Mouse (Mus musculus) spleen, adult 2 months (tissue): ENCODE results near the gene Scarf1. TPM values are rescaled to one million over a fixed set of nuclear protein-coding genes. Genes with fewer than 3 reads are reported as not detected.

Experiments
- DNase-seq, 2 experiments: peaks; one replicate each; pipeline versions ENCODE4 v3.0.0 to v3.0.0-alpha.2; 2012 to 2021; ENCODE audit warnings: low spot score in 2 of 2, low read depth in 1 of 2
- H3K27ac ChIP-seq: fragments of 200-500 bp; 2 replicates; pipeline ENCODE4 v1.5.1; 2012; ENCODE audit warnings: low read length, inconsistent platforms; ENCODE audit not compliant: insufficient read depth
- H3K27me3 ChIP-seq: fragments of 200-500 bp; 2 replicates; pipeline ENCODE4 v1.6.1; 2012; ENCODE audit warnings: mild to moderate bottlenecking, moderate library complexity, low read length, inconsistent platforms; ENCODE audit not compliant: control insufficient read depth, insufficient read depth
- H3K36me3 ChIP-seq: fragments of 200-500 bp; 2 replicates; pipeline ENCODE4 v1.6.1; 2012; ENCODE audit warnings: mild to moderate bottlenecking, low read length, inconsistent platforms; ENCODE audit not compliant: control insufficient read depth, insufficient read depth
- H3K4me1 ChIP-seq: fragments of 200-500 bp; 2 replicates; pipeline ENCODE4 v1.6.1; 2011; ENCODE audit warnings: inconsistent platforms; ENCODE audit not compliant: control insufficient read depth, insufficient read depth, insufficient read length
- H3K4me3 ChIP-seq: fragments of 200-500 bp; 2 replicates; pipeline ENCODE4 v1.5.1; 2011; ENCODE audit warnings: mild to moderate bottlenecking, inconsistent platforms; ENCODE audit not compliant: insufficient read depth, insufficient read length; ENCODE audit errors: extremely low read depth
- CTCF ChIP-seq: fragments of 200-500 bp; IDR thresholded peaks from 2 replicates; pipeline ENCODE4 v1.5.1; 2011; ENCODE audit warnings: mild to moderate bottlenecking, inconsistent platforms; ENCODE audit not compliant: insufficient read depth, insufficient read length, insufficient replicate concordance; ENCODE audit errors: extremely low read depth
- POLR2A ChIP-seq: fragments of 200-500 bp; IDR thresholded peaks from 2 replicates; pipeline ENCODE4 v1.6.1; 2011; ENCODE audit warnings: low read depth, low read length, inconsistent platforms
- WGBS: fragments of 180-500 bp; shearing (Covaris S2); methylation state at CpG from one replicate; pipeline ENCODE4 v1.1.7; 2018; 5-methylcytosine and 5-hydroxymethylcytosine counted together
- polyA plus RNA-seq: library from polyadenylated mRNA; depleted of rRNA; stranded (reverse); fragments of >200 nt; gene quantifications from 2 replicates; pipeline ENCODE4 v1.2.3, GENCODE M21; 2012

Gene Scarf1
- polyA plus RNA-seq, 1 experiment: 11.5 TPM

DNA sequence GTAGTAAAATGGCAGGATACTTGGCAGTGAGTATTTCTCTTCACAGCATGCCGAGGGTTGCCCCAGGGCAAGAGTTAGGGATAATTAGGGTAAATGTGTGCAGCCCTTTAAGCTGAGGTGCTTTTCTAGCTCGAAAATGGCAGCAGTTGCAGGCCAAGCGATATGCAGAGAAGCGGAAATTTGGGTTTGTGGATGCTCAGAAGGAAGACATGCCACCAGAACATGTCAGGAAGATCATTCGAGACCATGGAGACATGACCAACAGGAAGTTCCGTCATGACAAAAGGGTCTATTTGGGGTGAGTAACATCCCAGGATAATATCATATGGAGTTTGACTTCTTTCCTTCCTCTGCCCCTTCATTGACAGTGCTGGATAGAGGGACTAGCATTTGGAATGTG is 25.8 kb upstream of the Scarf1 start:
- 27% methylated on average over 6 of the region's 6 CpGs for WGBS
- peaks cover 27% of the 10 kb centered on the region for H3K36me3 ChIP-seq

DNA sequence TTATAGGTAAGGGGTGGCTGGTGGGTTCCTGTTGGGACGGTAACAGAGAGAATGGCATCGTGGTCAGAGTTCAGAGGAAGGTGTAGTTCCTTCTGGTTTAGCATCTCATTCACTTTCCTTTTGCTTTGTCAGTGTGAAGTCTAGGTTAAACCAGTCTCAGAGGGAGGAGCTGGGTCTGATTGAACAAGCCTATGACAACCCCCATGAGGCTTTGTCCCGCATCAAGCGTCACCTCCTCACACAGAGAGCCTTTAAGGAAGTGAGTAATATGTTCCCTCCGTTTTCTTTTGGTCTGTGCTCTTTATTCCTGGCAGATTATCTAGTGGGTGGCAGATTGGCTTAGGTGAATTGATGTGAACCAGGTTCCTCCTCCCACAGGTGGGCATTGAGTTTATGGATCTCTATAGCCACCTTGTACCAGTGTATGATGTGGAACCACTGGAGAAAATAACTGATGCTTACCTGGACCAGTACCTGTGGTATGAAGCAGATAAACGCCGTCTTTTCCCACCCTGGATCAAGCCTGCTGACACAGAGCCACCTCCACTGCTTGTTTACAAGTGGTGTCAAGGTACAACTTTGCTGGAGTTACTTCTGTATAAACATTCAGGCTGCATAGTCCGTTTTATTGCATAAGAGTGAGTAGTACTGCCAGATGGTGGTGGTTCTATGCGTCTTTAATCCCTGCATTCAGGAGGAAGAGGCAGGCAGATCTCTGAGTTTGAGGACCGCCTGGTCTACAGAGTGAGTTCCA is 18.9 kb upstream of the Scarf1 start:
- no peak overlapping the region for H3K4me3 ChIP-seq
- 91% methylated on average over 10 of the region's 10 CpGs for whole genome bisulfite sequencing
- no peak for DNase-seq
- no peak for TF ChIP-seq POLR2A
- TF ChIP-seq CTCF: no peak
- H3K4me1 ChIP-seq: no peaks in the 10 kb centered on the region
- H3K27ac ChIP-seq: no peak overlapping the region
- no peaks in the 10 kb centered on the region for H3K27me3 ChIP-seq
- peaks cover 80% of the 10 kb centered on the region for H3K36me3 ChIP-seq

More for the DNA sequence above, 25.8 kb upstream of the Scarf1 start:
- Histone ChIP-seq H3K27ac (no peak overlapping the region), H3K4me3 (peak overlapping the region; percentile 97; the same call in 1 of the 2 replicates), H3K27me3 (no peaks in the 10 kb centered on the region), H3K4me1 (peaks cover 2% of the 10 kb centered on the region; the same call in 1 of the 2 replicates)
- DNase-seq: no peak
- TF ChIP-seq CTCF (no peak), POLR2A (no peak)

DNA sequence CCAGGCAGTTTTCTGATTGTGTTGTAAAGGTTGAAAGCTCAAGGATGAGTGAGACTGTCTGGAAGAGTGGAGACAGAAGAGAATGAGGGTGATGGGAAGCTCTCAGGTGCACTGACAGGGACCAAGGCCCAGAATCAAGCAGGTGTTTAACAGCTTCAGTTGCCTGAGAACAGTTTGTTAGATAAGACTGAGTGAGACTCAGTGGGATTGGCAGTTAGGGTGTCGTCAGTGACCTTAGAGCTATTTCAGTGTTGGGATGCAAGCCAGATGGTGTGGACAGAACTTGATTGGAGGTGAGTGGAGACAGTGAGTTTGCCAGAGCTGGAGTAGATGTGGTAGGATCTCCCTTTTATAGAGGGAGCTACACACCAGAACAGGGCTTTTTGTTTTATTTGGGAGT is 15.2 kb upstream of the Scarf1 start:
- Histone ChIP-seq H3K36me3 (peaks cover 78% of the 10 kb centered on the region), H3K27ac (no peak overlapping the region), H3K4me3 (no peak overlapping the region), H3K4me1 (no peaks in the 10 kb centered on the region), H3K27me3 (no peaks in the 10 kb centered on the region)
- no peak for DNase-seq
- 74% methylated on average over 1 of the region's 1 CpGs for WGBS
- TF ChIP-seq POLR2A: no peak
- TF ChIP-seq CTCF: no peak

DNA sequence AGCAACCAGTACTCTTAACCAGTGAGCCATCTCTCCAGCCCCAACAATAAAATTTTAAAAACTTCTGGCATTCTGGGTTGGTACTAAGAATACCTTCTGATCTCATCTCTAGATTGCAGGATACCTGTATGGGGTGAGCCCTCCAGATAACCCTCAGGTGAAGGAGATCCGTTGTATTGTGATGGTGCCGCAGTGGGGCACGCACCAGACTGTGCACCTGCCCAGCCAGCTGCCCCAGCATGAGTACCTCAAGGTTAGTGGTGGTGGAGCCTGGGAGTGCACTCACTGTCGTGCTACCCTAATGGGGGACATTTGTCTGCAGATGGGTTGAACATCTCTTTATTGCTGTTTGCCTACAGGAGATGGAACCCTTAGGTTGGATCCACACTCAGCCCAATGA is 5.2 kb upstream of the Scarf1 start:
- WGBS: 97% methylated on average over 4 of the region's 4 CpGs
- no peak overlapping the region for H3K27ac ChIP-seq
- H3K36me3 ChIP-seq: peaks cover 41% of the 10 kb centered on the region
- no peak for TF ChIP-seq CTCF
- TF ChIP-seq POLR2A: no peak
- H3K4me1 ChIP-seq: peaks cover 5% of the 10 kb centered on the region; the same call in 1 of the 2 replicates
- no peak for DNase-seq
- no peaks in the 10 kb centered on the region for H3K27me3 ChIP-seq
- no peak overlapping the region for H3K4me3 ChIP-seq

DNA sequence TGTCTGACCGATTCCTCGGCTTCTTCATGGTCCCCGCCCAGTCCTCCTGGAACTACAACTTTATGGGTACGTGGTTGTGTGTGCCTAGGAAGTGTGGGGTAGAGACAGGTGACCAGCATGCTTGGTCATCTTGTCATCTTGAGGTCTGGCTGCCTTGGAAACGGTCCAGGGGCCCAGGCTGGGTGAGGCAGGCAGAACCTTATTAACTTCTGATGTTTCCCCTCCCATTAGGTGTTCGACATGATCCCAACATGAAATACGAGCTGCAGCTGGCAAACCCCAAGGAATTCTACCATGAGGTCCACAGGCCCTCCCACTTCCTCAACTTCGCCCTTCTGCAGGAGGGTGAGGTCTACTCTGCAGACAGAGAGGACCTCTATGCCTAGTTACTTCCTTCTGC is 4.4 kb upstream of the Scarf1 start:
- H3K4me3 ChIP-seq: no peak overlapping the region
- DNase-seq: no peak
- 78% methylated on average over 8 of the region's 8 CpGs for WGBS
- H3K27me3 ChIP-seq: no peaks in the 10 kb centered on the region
- no peak for TF ChIP-seq CTCF
- TF ChIP-seq POLR2A: no peak
- H3K4me1 ChIP-seq: peaks cover 5% of the 10 kb centered on the region; the same call in 1 of the 2 replicates
- H3K27ac ChIP-seq: no peak overlapping the region
- H3K36me3 ChIP-seq: peaks cover 35% of the 10 kb centered on the region

DNA sequence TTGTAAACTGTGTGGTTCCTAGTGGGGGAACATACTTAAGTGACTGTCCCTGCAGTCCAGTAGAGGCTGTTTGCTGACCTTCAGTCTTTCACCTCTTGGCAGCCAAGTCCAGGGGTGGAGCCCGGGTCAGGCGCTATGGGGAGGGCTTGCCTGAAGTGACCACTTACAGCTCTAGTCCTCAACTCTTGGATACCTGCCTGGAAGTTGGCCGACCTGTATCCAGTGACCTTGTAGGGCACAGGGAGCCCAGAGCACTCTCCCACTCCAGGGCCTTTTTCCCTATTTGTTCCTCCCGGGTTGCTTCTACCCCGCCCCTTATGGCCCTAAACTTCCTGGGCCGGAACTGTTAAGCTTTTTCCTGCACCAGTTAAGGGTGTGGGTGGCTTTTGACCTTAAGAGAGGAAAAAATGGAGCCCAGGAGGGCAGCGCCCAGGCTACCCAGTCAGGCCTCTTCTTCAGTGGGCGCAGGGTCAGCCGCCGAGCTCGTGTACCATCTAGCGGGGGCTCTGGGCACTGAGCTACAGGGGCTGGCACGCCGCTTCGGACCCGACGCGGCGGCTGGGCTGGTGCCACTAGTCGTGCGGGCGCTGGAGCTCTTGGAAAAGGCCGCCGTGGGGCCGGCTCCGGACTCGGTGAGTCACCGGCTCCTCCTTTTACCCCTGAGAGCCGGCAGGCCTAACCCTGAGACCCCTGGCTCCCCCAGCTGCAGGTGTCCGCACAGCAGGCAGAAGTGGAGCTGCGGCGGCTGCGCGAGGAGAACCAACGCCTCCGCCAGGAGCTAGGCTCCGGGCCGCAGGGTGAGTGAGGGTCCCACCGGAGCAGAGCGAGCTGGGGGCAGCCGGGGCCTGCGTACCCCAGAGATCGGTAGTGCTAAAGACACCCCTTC is 3.4 kb upstream of the Scarf1 start, which contains the start of gene Rilp:
Gene Rilp (plus strand): TSS at position 354 of the 886 bp plus-strand sequence.
- 8% methylated on average over 43 of the region's 43 CpGs for WGBS
- Histone ChIP-seq H3K27me3 (no peaks in the 10 kb centered on the region), H3K4me1 (peaks cover 5% of the 10 kb centered on the region; the same call in 1 of the 2 replicates), H3K4me3 (peak within 1 kb of the TSS; percentile 55), H3K27ac (peak within 1 kb of the TSS; percentile 74), H3K36me3 (peaks cover 26% of the 10 kb centered on the region)
- no peak for DNase-seq
- no peak for TF ChIP-seq POLR2A
- peak; percentile 3; the same call in 1 of the 2 replicates for TF ChIP-seq CTCF
